Comparison of ENCODE assay signal across 8 mouse cellular contexts in genomic region chr17:27181666-27182065, GRCm38 (mm10). TPM values are rescaled to one million over a fixed set of nuclear protein-coding genes. Genes with fewer than 3 reads are reported as not detected.
DNase-seq lines count a peak whose midpoint lies in the region; ATAC-seq and TF ChIP-seq lines count a peak whose summit lies in the region.

No protein-coding gene starts in this region.

- 0 out of 2 replicates have a peak, but pooled peaks have one; percentile 33 for ATAC-seq in stomach, postnatal 0 days (ENCODE audit: low FRiP score, low TSS enrichment)

- H3K9ac ChIP-seq in stomach, postnatal 0 days (ENCODE audit: low read length) = no peak overlapping the region

- H3K4me3 ChIP-seq in stomach, postnatal 0 days (ENCODE audit: low read depth, low read length) = no peak overlapping the region

- no peaks in the 10 kb centered on the region for H3K27me3 ChIP-seq in stomach, postnatal 0 days (ENCODE audit: control insufficient read depth, insufficient read depth, low read length)

- WGBS in stomach, postnatal 0 days = 24% methylated on average over 3 of the region's 3 CpGs

- H3K4me2 ChIP-seq in stomach, postnatal 0 days (replicated peaks; ENCODE audit: low read depth) = no peak overlapping the region

- H3K36me3 ChIP-seq in stomach, postnatal 0 days (ENCODE audit: control insufficient read depth, insufficient read depth, low read length) = no peaks in the 10 kb centered on the region

- TF ChIP-seq EP300 in stomach, postnatal 0 days (optimal IDR thresholded peaks at IDR 0.05) = no peak

- peak; percentile 48 for DNase-seq in embryo, embryonic 10 days (ENCODE audit: low spot score)
- DNase-seq in embryo, embryonic 9.5 days (ENCODE audit: extremely low spot score) = no peak
- peak; percentile 52 for DNase-seq in urinary bladder, postnatal 14 days (ENCODE audit: low spot score)
- DNase-seq in urinary bladder, postnatal 4 days (ENCODE audit: low spot score in 2 of 2) = no peak
- peak; percentile 30 for DNase-seq in liver
- DNase-seq in stomach, postnatal 0 days (ENCODE audit: low spot score) = peak; percentile 53
- DNase-seq in layer of hippocampus, adult 11-12 months (ENCODE audit: low spot score) = no peak
- DNase-seq in spleen, adult 18-20 months = no peak

- H3K9me3 ChIP-seq in stomach, postnatal 0 days (ENCODE audit: control insufficient read depth, low read length) = no peaks in the 10 kb centered on the region

- H3K4me1 ChIP-seq in stomach, postnatal 0 days (replicated peaks; ENCODE audit: control insufficient read depth, insufficient read depth) = no peaks in the 10 kb centered on the region

- peak; percentile 69 for TF ChIP-seq CTCF in stomach, postnatal 0 days (IDR thresholded peaks at IDR 0.05; ENCODE audit: low read depth)

- H3K27ac ChIP-seq in stomach, postnatal 0 days (replicated peaks) = no peak overlapping the region

RNA-seq across cellular contexts. Expression of gene Ip6k3, which starts 14.1 kb away (rescaled TPM):
- polyA plus RNA-seq in stomach, postnatal 0 days (2015; fragmentation: Nextera tagmentation; extraction: Ambion mirVana) = 0.13 and 0.16 TPM in 2 replicates

RNA-seq across cellular contexts. Expression of gene Lemd2, which starts 22.6 kb away (rescaled TPM):
- 9.6 and 9.9 TPM in 2 replicates for polyA plus RNA-seq in stomach, postnatal 0 days (2015; fragmentation: Nextera tagmentation; extraction: Ambion mirVana)

RNA-seq across cellular contexts. Expression of gene Uqcc2, which starts 48.0 kb away (rescaled TPM):
- polyA plus RNA-seq in stomach, postnatal 0 days (2015; fragmentation: Nextera tagmentation; extraction: Ambion mirVana) = 234 and 250 TPM in 2 replicates

Comparison
In these comparisons a context has a peak if more than half of its experiments do, and no peak if none do; other contexts are left out.
1. DNase-seq: peak in embryo, embryonic 10 days (single experiment), urinary bladder, postnatal 14 days (single experiment), liver (single experiment) and stomach, postnatal 0 days (single experiment); none in embryo, embryonic 9.5 days (single experiment), urinary bladder, postnatal 4 days (0 of 2), layer of hippocampus, adult 11-12 months (single experiment) and spleen, adult 18-20 months (0 of 2).